Mouse (Mus musculus) midbrain, embryonic 16.5 days (tissue): ENCODE data around the gene Camta1. TPM values are rescaled to one million over a fixed set of nuclear protein-coding genes. Genes with fewer than 3 reads are reported as not detected.

Experiments used
- ATAC-seq: fragments of 200-750 bp; cut with Nextera tagmentation; 2 replicates; pipeline ENCODE4 v1.8.0; 2017; ENCODE audit warnings: moderate TSS enrichment
- H3K27ac ChIP-seq: fragments of 300-500 bp; sonication (generic); 2 replicates; pipeline ENCODE4 v1.5.1; 2014; ENCODE audit warnings: mild to moderate bottlenecking, low read length, mixed read lengths
- H3K27me3 ChIP-seq: fragments of 300-500 bp; sonication (generic); 2 replicates; pipeline ENCODE4 v1.6.1; 2014; ENCODE audit warnings: low read depth, low read length, mixed read lengths; ENCODE audit not compliant: control insufficient read depth, insufficient read depth
- H3K36me3 ChIP-seq: fragments of 300-500 bp; sonication (generic); 2 replicates; pipeline ENCODE4 v1.6.1; 2014; ENCODE audit warnings: mild to moderate bottlenecking, low read length, moderate library complexity, mixed read lengths; ENCODE audit not compliant: control insufficient read depth, insufficient read depth
- H3K4me1 ChIP-seq: fragments of 300-500 bp; sonication (generic); 2 replicates; pipeline ENCODE4 v1.6.1; 2014; ENCODE audit warnings: mild to moderate bottlenecking, low read length, mixed read lengths; ENCODE audit not compliant: control insufficient read depth, insufficient read depth
- H3K4me2 ChIP-seq: fragments of 300-500 bp; sonication (generic); 2 replicates; pipeline ENCODE4 v1.6.1; 2014; ENCODE audit warnings: mild to moderate bottlenecking, low read length, mixed read lengths
- H3K4me3 ChIP-seq: fragments of 300-500 bp; sonication (generic); 2 replicates; pipeline ENCODE4 v1.5.1; 2014; ENCODE audit warnings: low read depth, mild to moderate bottlenecking, low read length, moderate library complexity, mixed read lengths
- H3K9ac ChIP-seq: fragments of 300-500 bp; sonication (generic); 2 replicates; pipeline ENCODE4 v1.6.1; 2014; ENCODE audit warnings: low read depth, low read length, mixed read lengths
- H3K9me3 ChIP-seq: fragments of 300-500 bp; sonication (generic); replicated peaks from 2 replicates; pipeline ENCODE4 v1.6.1; 2014; ENCODE audit warnings: mild to moderate bottlenecking, low read length, mixed read lengths; ENCODE audit not compliant: control insufficient read depth, poor library complexity, severe bottlenecking
- WGBS: fragments of 180-500 bp; shearing (Covaris S2); extraction: QIAGEN DNeasy Blood & Tissue Kit; methylation state at CpG from one replicate; pipeline ENCODE4 v1.1.7; 2014; 5-methylcytosine and 5-hydroxymethylcytosine counted together
- polyA plus RNA-seq: library from polyadenylated mRNA; unstranded; fragments of >200 nt; fragmentation: Nextera tagmentation; extraction: Ambion mirVana; gene quantifications from 2 replicates; pipeline ENCODE4 v1.2.1, GENCODE M21; 2015

Camta1 gene
- polyA plus RNA-seq, 1 experiment from 2014 or later = 159 TPM

DNA sequence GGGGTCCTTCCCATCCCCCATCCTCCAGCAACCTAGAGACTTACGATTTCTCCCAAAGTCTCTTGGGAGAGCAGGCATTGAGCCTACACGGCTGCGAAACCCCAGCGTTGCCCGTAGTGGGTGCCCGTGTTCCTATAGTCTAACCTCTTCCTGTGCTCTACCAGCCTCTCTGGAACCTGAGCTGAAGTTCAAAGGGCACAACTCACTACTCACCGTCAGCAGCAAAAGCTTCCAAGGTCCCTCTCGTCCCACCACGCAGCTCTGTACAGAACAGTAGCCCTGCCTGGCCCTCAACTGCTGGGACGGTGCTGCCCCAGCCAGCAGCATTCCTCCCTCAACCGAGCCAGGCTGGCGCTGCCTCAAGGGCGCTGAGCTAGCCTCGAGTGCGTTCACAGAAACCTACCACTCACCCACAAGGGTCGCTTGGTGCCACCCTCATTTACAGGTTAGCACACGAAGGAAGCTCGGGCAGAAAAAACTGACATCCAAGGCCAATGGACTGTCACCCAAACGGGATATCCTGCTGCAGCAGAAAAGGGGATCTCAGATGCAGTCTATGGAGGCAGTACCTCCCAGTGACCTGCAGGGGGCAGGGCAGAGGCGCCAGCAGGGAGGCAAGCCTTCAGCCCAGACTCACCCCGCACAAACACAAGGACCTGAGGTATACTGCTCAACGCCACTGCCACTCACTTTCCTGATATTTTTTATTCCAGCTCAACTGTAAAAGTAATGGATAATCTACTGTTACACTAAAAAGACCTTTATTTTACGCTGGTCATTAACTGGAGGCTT is 526.5 kb downstream of the Camta1 start:
- no peak overlapping the region for H3K4me3 ChIP-seq
- no peak overlapping the region for H3K27ac ChIP-seq
- no peaks in the 10 kb centered on the region for H3K9me3 ChIP-seq
- WGBS = 49% methylated on average over 23 of the region's 23 CpGs
- no peaks in the 10 kb centered on the region for H3K27me3 ChIP-seq
- ATAC-seq = no peak
- no peak overlapping the region for H3K4me2 ChIP-seq
- H3K4me1 ChIP-seq = 0 out of 2 replicates have a peak, but pooled peaks cover 2% of the 10 kb centered on the region
- H3K9ac ChIP-seq = no peak overlapping the region
- H3K36me3 ChIP-seq = no peaks in the 10 kb centered on the region

DNA sequence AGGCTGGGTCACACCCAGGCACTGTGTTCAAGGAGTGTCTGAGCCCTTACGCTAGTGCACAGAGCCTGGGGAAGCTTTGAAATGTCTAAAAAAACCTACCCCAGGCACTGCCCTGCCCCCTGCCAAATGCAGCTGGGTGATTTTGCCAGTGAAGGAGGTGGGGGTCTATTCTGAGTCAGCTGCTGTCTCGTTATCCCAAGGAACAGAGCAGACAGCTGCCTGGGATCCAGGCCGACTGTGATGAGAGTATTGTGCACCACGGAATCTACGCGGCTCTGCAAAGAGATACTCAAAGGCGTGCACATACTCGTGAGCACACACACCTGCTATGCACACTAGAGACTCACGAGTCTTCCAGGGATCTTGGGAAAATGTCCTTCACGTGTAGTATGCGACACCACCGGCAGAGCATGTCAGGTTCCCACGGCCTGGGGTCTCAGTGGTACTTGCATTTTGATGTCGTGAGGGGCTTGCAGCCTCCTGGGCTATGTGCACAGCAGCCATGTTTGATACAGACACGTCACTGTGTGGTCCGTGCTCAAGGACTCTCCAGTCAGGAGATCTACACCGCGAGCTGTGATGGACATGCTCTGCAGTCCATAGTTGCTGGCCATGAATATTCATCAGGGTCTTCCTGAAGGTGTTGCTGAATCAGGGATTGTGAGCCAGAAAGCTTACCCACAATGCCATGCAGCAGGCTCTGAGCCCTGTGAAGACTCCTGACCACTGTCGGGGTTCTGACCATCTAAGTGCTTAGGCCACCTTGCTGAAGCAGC is 529.4 kb downstream of the Camta1 start:
- Histone ChIP-seq H3K9ac (no peak overlapping the region), H3K4me3 (no peak overlapping the region), H3K9me3 (no peaks in the 10 kb centered on the region), H3K27ac (no peak overlapping the region), H3K4me2 (no peak overlapping the region), H3K4me1 (peaks cover 3% of the 10 kb centered on the region; the same call in 1 of the 2 replicates), H3K36me3 (no peaks in the 10 kb centered on the region), H3K27me3 (no peaks in the 10 kb centered on the region; the same call in 1 of the 2 replicates)
- 59% methylated on average over 19 of the region's 19 CpGs for WGBS
- ATAC-seq = no peak

DNA sequence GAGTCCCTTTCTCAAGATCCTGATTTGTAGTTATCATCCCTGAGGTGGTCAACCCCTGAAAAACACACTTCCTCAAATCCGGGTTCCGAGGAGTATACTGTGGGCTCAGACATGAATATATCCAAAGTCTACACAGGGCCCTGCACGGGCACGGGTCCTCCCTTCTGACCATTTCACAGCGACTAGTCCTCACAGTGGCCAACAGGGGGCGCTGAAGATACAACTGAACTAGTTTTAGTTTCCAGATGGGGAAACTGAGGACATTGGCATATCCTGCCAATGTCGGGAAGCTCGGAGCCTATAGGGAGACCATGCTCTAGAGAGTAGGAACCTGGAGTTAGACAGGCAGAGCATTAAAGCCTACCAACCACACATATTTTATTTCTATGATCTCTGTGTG is 530.7 kb downstream of the Camta1 start:
- no peaks in the 10 kb centered on the region; the same call in 1 of the 2 replicates for H3K27me3 ChIP-seq
- H3K9ac ChIP-seq = no peak overlapping the region
- ATAC-seq = no peak
- H3K9me3 ChIP-seq = no peaks in the 10 kb centered on the region
- H3K4me1 ChIP-seq = peaks cover 9% of the 10 kb centered on the region; the same call in 1 of the 2 replicates
- WGBS = 69% methylated on average over 8 of the region's 8 CpGs
- no peak overlapping the region for H3K4me2 ChIP-seq
- H3K27ac ChIP-seq = no peak overlapping the region
- H3K4me3 ChIP-seq = no peak overlapping the region
- H3K36me3 ChIP-seq = no peaks in the 10 kb centered on the region

- Histone ChIP-seq H3K36me3 (no peaks in the 10 kb centered on the region), H3K4me3 (no peak overlapping the region), H3K27me3 (no peaks in the 10 kb centered on the region; the same call in 1 of the 2 replicates), H3K4me2 (no peak overlapping the region), H3K27ac (no peak overlapping the region), H3K4me1 (peaks cover 9% of the 10 kb centered on the region; the same call in 1 of the 2 replicates), H3K9ac (no peak overlapping the region), H3K9me3 (no peaks in the 10 kb centered on the region)
- no peak for ATAC-seq
- 84% methylated on average over 6 of the region's 6 CpGs for WGBS
These were observed 533.6 kb downstream of the Camta1 start for GRCm38 (mm10) chr4:151328071-151328470.

GRCm38 (mm10) chr4:151326971-151327686 is 534.5 kb downstream of the Camta1 start:
- no peak for ATAC-seq
- 89% methylated on average over 8 of the region's 8 CpGs for WGBS
- Histone ChIP-seq H3K4me1 (peaks cover 9% of the 10 kb centered on the region; the same call in 1 of the 2 replicates), H3K36me3 (no peaks in the 10 kb centered on the region), H3K9ac (no peak overlapping the region), H3K9me3 (no peaks in the 10 kb centered on the region), H3K27me3 (no peaks in the 10 kb centered on the region; the same call in 1 of the 2 replicates), H3K4me3 (no peak overlapping the region), H3K4me2 (no peak overlapping the region), H3K27ac (no peak overlapping the region)

- H3K4me3 ChIP-seq = no peak overlapping the region
- peaks cover 27% of the 10 kb centered on the region for H3K4me1 ChIP-seq
- 63% methylated on average over 10 of the region's 10 CpGs for WGBS
- no peaks in the 10 kb centered on the region for H3K27me3 ChIP-seq
- H3K9ac ChIP-seq = no peak overlapping the region
- peak overlapping the region; percentile 18; the same call in 1 of the 2 replicates for H3K27ac ChIP-seq
- H3K4me2 ChIP-seq = no peak overlapping the region
- no peaks in the 10 kb centered on the region for H3K36me3 ChIP-seq
- no peak for ATAC-seq
- no peaks in the 10 kb centered on the region for H3K9me3 ChIP-seq
These were observed 545.2 kb downstream of the Camta1 start for GRCm38 (mm10) chr4:151316428-151316827.

- Histone ChIP-seq H3K36me3 (no peaks in the 10 kb centered on the region), H3K4me3 (no peak overlapping the region), H3K9me3 (no peaks in the 10 kb centered on the region), H3K9ac (no peak overlapping the region), H3K27me3 (no peaks in the 10 kb centered on the region), H3K4me1 (peaks cover 28% of the 10 kb centered on the region), H3K27ac (0 out of 2 replicates have a peak overlapping the region, but pooled peaks have one; percentile 37), H3K4me2 (no peak overlapping the region)
- WGBS = 27% methylated on average over 10 of the region's 10 CpGs
- ATAC-seq = 0 out of 2 replicates have a peak, but pooled peaks have one; percentile 16
These were observed 546.0 kb downstream of the Camta1 start for GRCm38 (mm10) chr4:151315726-151316125.

DNA sequence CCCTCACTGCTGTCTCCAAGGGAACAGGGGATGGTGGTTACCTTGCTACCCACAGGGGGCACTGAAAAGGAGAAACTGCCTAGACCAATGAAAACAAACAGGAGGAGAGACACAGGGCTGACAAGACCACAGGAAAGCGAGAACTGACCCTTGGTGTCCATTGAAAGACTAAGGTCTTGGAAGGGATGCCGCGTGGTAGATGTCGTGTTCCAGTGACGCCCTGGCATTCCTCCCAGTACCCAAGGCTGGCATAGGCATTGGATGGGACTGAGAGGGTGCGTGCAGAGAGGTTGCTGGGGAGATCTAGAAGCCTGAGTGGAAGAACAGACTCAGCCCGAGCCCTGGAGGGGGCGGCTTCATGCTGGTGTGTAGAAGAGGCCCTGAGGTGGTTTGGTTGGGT is 550.9 kb downstream of the Camta1 start:
- WGBS = 89% methylated on average over 8 of the region's 8 CpGs

More for the DNA sequence above, 550.9 kb downstream of the Camta1 start:
- Histone ChIP-seq H3K27ac (no peak overlapping the region), H3K4me1 (peaks cover 21% of the 10 kb centered on the region), H3K9ac (no peak overlapping the region), H3K4me2 (no peak overlapping the region), H3K4me3 (no peak overlapping the region), H3K36me3 (no peaks in the 10 kb centered on the region), H3K27me3 (no peaks in the 10 kb centered on the region), H3K9me3 (no peaks in the 10 kb centered on the region)
- no peak for ATAC-seq
